Mouse (Mus musculus) forebrain, postnatal 0 days (tissue): ENCODE measurements around the gene Bricd5. TPM values are rescaled to one million over a fixed set of nuclear protein-coding genes. Genes with fewer than 3 reads are reported as not detected.

ENCODE experiments used
- ATAC-seq: fragments of 200-750 bp; cut with Nextera tagmentation; 2 replicates; pipeline ENCODE4 v1.8.0; 2017; ENCODE audit warnings: mild to moderate bottlenecking, moderate library complexity
- DNase-seq: peaks from one replicate; pipeline ENCODE4 v3.0.0-alpha.2; 2015
- H3K27ac ChIP-seq: fragments of 300-500 bp; sonication (generic); 2 replicates; pipeline ENCODE4 v1.5.1; 2014; ENCODE audit warnings: low read depth, mild to moderate bottlenecking, antibody characterized with exemption, low read length, moderate library complexity, mixed read lengths
- H3K27me3 ChIP-seq: fragments of 300-500 bp; sonication (generic); 2 replicates; pipeline ENCODE4 v1.6.1; 2014; ENCODE audit warnings: mild to moderate bottlenecking, low read length, mixed read lengths; ENCODE audit not compliant: insufficient read depth
- H3K36me3 ChIP-seq: fragments of 300-500 bp; sonication (generic); 2 replicates; pipeline ENCODE4 v1.6.1; 2014; ENCODE audit warnings: mild to moderate bottlenecking, moderate library complexity; ENCODE audit not compliant: insufficient read depth
- H3K4me1 ChIP-seq: fragments of 300-500 bp; sonication (generic); 2 replicates; pipeline ENCODE4 v1.6.1; 2014; ENCODE audit warnings: antibody characterized with exemption; ENCODE audit not compliant: insufficient read depth
- H3K4me2 ChIP-seq: fragments of 300-500 bp; sonication (generic); 2 replicates; pipeline ENCODE4 v1.6.1; 2014; ENCODE audit warnings: low read depth, mild to moderate bottlenecking, moderate library complexity
- H3K4me3 ChIP-seq: fragments of 300-500 bp; sonication (generic); 2 replicates; pipeline ENCODE4 v1.5.1; 2014; ENCODE audit warnings: low read depth, low read length, mixed read lengths
- H3K9ac ChIP-seq: fragments of 300-500 bp; sonication (generic); 2 replicates; pipeline ENCODE4 v1.6.1; 2014; ENCODE audit warnings: mild to moderate bottlenecking
- H3K9me3 ChIP-seq: fragments of 300-500 bp; sonication (generic); 2 replicates; pipeline ENCODE4 v1.6.1; 2016; ENCODE audit warnings: low read length
- CTCF ChIP-seq: sonication (generic); IDR thresholded peaks from 2 replicates; pipeline ENCODE4 v1.5.1; 2016; ENCODE audit warnings: antibody characterized with exemption, control low read depth, low read depth
- WGBS: fragments of 180-500 bp; shearing (Covaris S2); extraction: QIAGEN DNeasy Blood & Tissue Kit; methylation state at CpG from one replicate; pipeline ENCODE4 v1.1.7; 2014; 5-methylcytosine and 5-hydroxymethylcytosine counted together
- polyA plus RNA-seq: library from polyadenylated mRNA; unstranded; fragments of >200 nt; fragmentation: Nextera tagmentation; extraction: Ambion mirVana; gene quantifications from 2 replicates; pipeline ENCODE4 v1.2.1, GENCODE M21; 2015
- total RNA-seq: library from RNA; depleted of rRNA; stranded (reverse); fragments of >200 nt; gene quantifications from 2 replicates; pipeline ENCODE4 v1.2.3, GENCODE M21; 2014

Gene Bricd5
- total and polyA plus RNA-seq, 2 experiments from 2014 or later = 1.2 to 1.6 TPM

DNA sequence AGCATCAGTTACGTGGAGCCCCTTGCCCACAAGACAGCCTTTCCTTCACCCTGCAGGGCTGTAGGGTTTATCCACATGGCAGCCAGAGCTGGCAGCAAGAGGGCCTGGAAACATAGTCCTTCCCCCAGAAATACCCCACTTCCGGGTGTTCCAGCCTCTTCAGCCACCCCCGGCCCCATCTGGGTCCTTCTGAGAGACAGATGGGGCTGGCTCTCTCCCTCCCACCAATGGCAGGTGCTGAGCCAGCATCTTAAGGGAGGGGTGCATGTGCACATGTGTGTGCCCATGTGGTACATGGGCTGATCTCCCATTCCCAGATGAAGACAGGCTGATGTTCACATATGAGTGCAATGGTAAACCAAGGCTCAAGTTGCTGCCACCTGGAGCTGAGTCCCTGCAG is 21.8 kb downstream of the Bricd5 start:
- Histone ChIP-seq H3K36me3 (peaks cover 50% of the 10 kb centered on the region), H3K4me1 (peaks cover 4% of the 10 kb centered on the region; the same call in 1 of the 2 replicates), H3K4me3 (no peak overlapping the region), H3K4me2 (no peak overlapping the region), H3K9me3 (no peaks in the 10 kb centered on the region), H3K27ac (peak overlapping the region; percentile 21; the same call in 1 of the 2 replicates), H3K27me3 (no peaks in the 10 kb centered on the region), H3K9ac (no peak overlapping the region)
- 64% methylated on average over 3 of the region's 3 CpGs for WGBS
- no peak for DNase-seq
- peak; percentile 30 for ATAC-seq
- TF ChIP-seq CTCF = no peak

- DNase-seq = no peak
- no peak overlapping the region for H3K27ac ChIP-seq
- no peak for TF ChIP-seq CTCF
- no peak overlapping the region for H3K9ac ChIP-seq
- 81% methylated on average over 1 of the region's 1 CpGs for WGBS
- H3K4me2 ChIP-seq = no peak overlapping the region
- peaks cover 56% of the 10 kb centered on the region for H3K36me3 ChIP-seq
- H3K9me3 ChIP-seq = no peaks in the 10 kb centered on the region
- H3K4me1 ChIP-seq = no peaks in the 10 kb centered on the region
- H3K4me3 ChIP-seq = no peak overlapping the region
- no peak for ATAC-seq
- H3K27me3 ChIP-seq = no peaks in the 10 kb centered on the region
Observed at GRCm38 (mm10) chr17:24496026-24496425, 22.3 kb downstream of the Bricd5 start.

- 34% methylated on average over 11 of the region's 11 CpGs for WGBS
Observed at GRCm38 (mm10) chr17:24502208-24502607, 28.5 kb downstream of the Bricd5 start.

GRCm38 (mm10) chr17:24504085-24504484 is 30.4 kb downstream of the Bricd5 start:
- H3K9ac ChIP-seq = no peak overlapping the region
- H3K27me3 ChIP-seq = no peaks in the 10 kb centered on the region
- H3K36me3 ChIP-seq = peaks cover 81% of the 10 kb centered on the region
- ATAC-seq (no peak), DNase-seq (no peak)
- no peaks in the 10 kb centered on the region for H3K9me3 ChIP-seq
- no peak overlapping the region for H3K4me2 ChIP-seq
- no peak overlapping the region for H3K27ac ChIP-seq
- 96% methylated on average over 10 of the region's 10 CpGs for WGBS
- H3K4me3 ChIP-seq = no peak overlapping the region
- H3K4me1 ChIP-seq = no peaks in the 10 kb centered on the region
- TF ChIP-seq CTCF = no peak

More at GRCm38 (mm10) chr17:24502208-24502607, 28.5 kb downstream of the Bricd5 start:
- H3K27me3 ChIP-seq = no peaks in the 10 kb centered on the region
- H3K4me3 ChIP-seq = no peak overlapping the region
- no peak overlapping the region for H3K4me2 ChIP-seq
- no peak overlapping the region for H3K27ac ChIP-seq
- ATAC-seq (no peak), DNase-seq (no peak)
- TF ChIP-seq CTCF = peak; percentile 24; the same call in 1 of the 2 replicates
- no peak overlapping the region for H3K9ac ChIP-seq
- H3K4me1 ChIP-seq = no peaks in the 10 kb centered on the region
- no peaks in the 10 kb centered on the region for H3K9me3 ChIP-seq
- H3K36me3 ChIP-seq = peaks cover 86% of the 10 kb centered on the region

GRCm38 (mm10) chr17:24505286-24505955 is 31.7 kb downstream of the Bricd5 start:
- Histone ChIP-seq H3K27ac (no peak overlapping the region; the same call in 1 of the 2 replicates), H3K4me2 (no peak overlapping the region), H3K4me3 (no peak overlapping the region), H3K9me3 (no peaks in the 10 kb centered on the region), H3K4me1 (no peaks in the 10 kb centered on the region), H3K9ac (no peak overlapping the region), H3K36me3 (peaks cover 81% of the 10 kb centered on the region), H3K27me3 (no peaks in the 10 kb centered on the region)
- TF ChIP-seq CTCF = no peak
- no peak for ATAC-seq
- DNase-seq = no peak
- WGBS = 90% methylated on average over 30 of the region's 30 CpGs

- 30% methylated on average over 36 of the region's 36 CpGs for WGBS
- Histone ChIP-seq H3K27ac (peak overlapping the region; percentile 35; the same call in 1 of the 2 replicates), H3K4me1 (no peaks in the 10 kb centered on the region), H3K4me2 (no peak overlapping the region), H3K36me3 (peaks cover 81% of the 10 kb centered on the region), H3K9ac (no peak overlapping the region), H3K9me3 (no peaks in the 10 kb centered on the region), H3K4me3 (no peak overlapping the region), H3K27me3 (no peaks in the 10 kb centered on the region)
- 0 out of 2 replicates have a peak, but pooled peaks have one; percentile 13 for TF ChIP-seq CTCF
- peak; percentile 44 for DNase-seq
- ATAC-seq = peak; percentile 55
Observed at GRCm38 (mm10) chr17:24506332-24507070, 32.8 kb downstream of the Bricd5 start.

DNA sequence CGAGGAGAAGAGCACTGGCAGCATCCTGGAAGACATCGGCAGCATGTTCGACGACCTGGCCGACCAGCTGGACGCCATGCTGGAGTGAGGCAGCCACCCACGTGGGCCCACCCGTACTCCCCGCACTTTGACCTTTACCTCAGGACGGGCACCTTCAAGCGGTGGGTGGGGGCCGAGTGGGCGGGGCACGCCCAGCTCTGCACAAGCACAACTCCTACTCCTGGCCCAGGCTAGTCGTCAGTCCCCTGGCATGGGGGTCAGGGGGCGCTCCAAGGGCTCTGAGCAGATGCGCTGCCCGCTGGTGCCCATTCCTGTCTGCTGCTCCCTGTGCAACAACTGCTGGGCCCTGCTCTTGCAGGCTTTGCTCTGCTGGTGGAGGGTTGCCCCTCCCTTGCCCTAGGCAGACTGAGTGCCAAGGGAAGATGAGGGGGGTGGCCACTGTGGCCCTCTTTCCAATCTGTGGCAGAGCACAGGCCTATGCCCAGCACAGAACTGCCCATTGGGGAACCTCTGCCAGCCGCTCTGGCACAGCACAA is 33.5 kb downstream of the Bricd5 start:
- no peaks in the 10 kb centered on the region for H3K27me3 ChIP-seq
- ATAC-seq (no peak), DNase-seq (no peak)
- H3K9me3 ChIP-seq = no peaks in the 10 kb centered on the region
- H3K27ac ChIP-seq = no peak overlapping the region
- no peak overlapping the region for H3K4me2 ChIP-seq
- WGBS = 61% methylated on average over 19 of the region's 19 CpGs
- TF ChIP-seq CTCF = 0 out of 2 replicates have a peak, but pooled peaks have one; percentile 7
- peaks cover 83% of the 10 kb centered on the region for H3K36me3 ChIP-seq
- no peaks in the 10 kb centered on the region for H3K4me1 ChIP-seq
- no peak overlapping the region for H3K9ac ChIP-seq
- no peak overlapping the region for H3K4me3 ChIP-seq
